Comparison of ENCODE assay signal across 21 mouse cellular contexts in the genomic region with DNA sequence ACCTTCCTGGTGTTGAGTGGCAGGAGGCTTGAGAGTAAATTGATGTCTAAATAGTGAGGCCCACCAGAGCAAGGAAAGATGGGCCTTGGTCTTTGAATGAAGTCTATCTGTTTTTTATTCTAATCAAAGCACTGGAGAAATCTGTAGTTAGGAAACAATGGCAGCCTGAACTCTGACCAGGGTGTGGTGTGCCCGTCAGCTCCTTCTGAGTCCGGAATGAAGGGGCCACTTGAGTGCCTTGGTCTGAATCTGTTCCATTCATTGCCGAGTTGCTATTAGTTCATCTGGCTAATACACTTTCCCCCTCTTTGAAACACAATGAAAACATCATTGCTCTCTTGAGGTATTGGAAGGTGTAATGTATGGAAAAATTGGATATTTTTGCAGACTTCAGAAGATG.
A peak's percentile ranks its signal among the peaks of the same experiment; 100 is the strongest.
DNase-seq lines count a peak whose midpoint lies in the region; ATAC-seq and TF ChIP-seq lines count a peak whose summit lies in the region.
"Had no signal": no experiment of that assay in that cellular context is flagged by ENCODE, and none has a peak within 500 bp of the region (broad histone marks: within the 10 kb centered on the region; RNA-seq: fewer than 3 reads in every experiment).

No protein-coding gene starts in this region.

- no peak for TF ChIP-seq CTCF in kidney, adult 2 months (conservative IDR thresholded peaks at IDR 0.05; ENCODE audit: insufficient read depth, insufficient read length, low read depth, low read length)
- TF ChIP-seq CTCF in liver, postnatal 0 days (IDR thresholded peaks at IDR 0.05; ENCODE audit: low read depth), result no peak

- H3K27me3 ChIP-seq in kidney, adult 2 months (replicated peaks; ENCODE audit: control insufficient read depth, insufficient read depth, low read length), result no peaks in the 10 kb centered on the region
- no peaks in the 10 kb centered on the region for H3K27me3 ChIP-seq in liver, embryonic 13.5 days
- H3K27me3 ChIP-seq in liver, postnatal 0 days (ENCODE audit: insufficient read depth, low read length), result no peaks in the 10 kb centered on the region
- H3K27me3 ChIP-seq in intestine, embryonic 14.5 days (replicated peaks; ENCODE audit: control insufficient read depth, insufficient read depth, low read length), result no peaks in the 10 kb centered on the region
- no peaks in the 10 kb centered on the region for H3K27me3 ChIP-seq in intestine, embryonic 16.5 days (replicated peaks; ENCODE audit: control insufficient read depth, insufficient read depth, low read length)
- H3K27me3 ChIP-seq in limb, embryonic 10.5 days (ENCODE audit: low read depth, poor library complexity, severe bottlenecking), result no peaks in the 10 kb centered on the region
- H3K27me3 ChIP-seq: embryonic facial prominence, embryonic 12.5 days; forebrain, embryonic 12.5 days had no signal

- no peak for DNase-seq in kidney, adult 2 months
- DNase-seq in kidney, postnatal 14 days, result no peak
- no peak for DNase-seq in liver, embryonic 13.5 days
- DNase-seq in liver, postnatal 0 days, result no peak
- DNase-seq in intestine, embryonic 14.5 days (ENCODE audit: low spot score), result no peak
- no peak for DNase-seq in limb, embryonic 10.5 days (ENCODE audit: low spot score)
- DNase-seq in cerebellum, postnatal 25 days, result no peak
- DNase-seq: adrenal gland, postnatal 10 days; cerebellum, adult 11 months; cerebellum, adult 8-10 months; cerebellum, postnatal 14 days; gastrocnemius, adult 2 months; gastrocnemius, postnatal 25 days; heart, postnatal 10 days; heart, postnatal 4 days had no signal

- no peak for ATAC-seq in liver, embryonic 13.5 days (ENCODE audit: low read depth)
- no peak for ATAC-seq in liver, postnatal 0 days
- ATAC-seq in intestine, embryonic 14.5 days (replicated peaks; ENCODE audit: low FRiP score, low TSS enrichment, low read depth), result no peak
- ATAC-seq in intestine, embryonic 16.5 days, result peak; percentile 72
- ATAC-seq: forebrain, embryonic 16.5 days had no signal

- peak overlapping the region; percentile 73 for H3K27ac ChIP-seq in kidney, adult 2 months (ENCODE audit: insufficient read depth, low read depth, low read length)
- H3K27ac ChIP-seq in liver, embryonic 13.5 days, result no peak overlapping the region
- H3K27ac ChIP-seq in liver, postnatal 0 days (ENCODE audit: low read depth), result no peak overlapping the region
- H3K27ac ChIP-seq in intestine, embryonic 14.5 days (ENCODE audit: low read depth), result 0 out of 2 replicates have a peak overlapping the region, but pooled peaks have one; percentile 14
- peak overlapping the region; percentile 78 for H3K27ac ChIP-seq in intestine, embryonic 16.5 days (ENCODE audit: low read length)
- H3K27ac ChIP-seq in limb, embryonic 10.5 days, result no peak overlapping the region
- H3K27ac ChIP-seq: embryonic facial prominence, embryonic 12.5 days; forebrain, embryonic 12.5 days; hindbrain, embryonic 14.5 days had no signal

- H3K4me1 ChIP-seq in kidney, adult 2 months (ENCODE audit: control insufficient read depth, insufficient read depth, low read length), result peaks cover 25% of the 10 kb centered on the region
- H3K4me1 ChIP-seq in liver, embryonic 13.5 days (replicated peaks), result peaks cover 26% of the 10 kb centered on the region
- peaks cover 11% of the 10 kb centered on the region for H3K4me1 ChIP-seq in liver, postnatal 0 days (ENCODE audit: insufficient read depth)
- H3K4me1 ChIP-seq in intestine, embryonic 14.5 days (replicated peaks; ENCODE audit: control insufficient read depth, insufficient read depth, low read length), result peaks cover 6% of the 10 kb centered on the region; the same call in 1 of the 2 replicates
- peaks cover 10% of the 10 kb centered on the region for H3K4me1 ChIP-seq in intestine, embryonic 16.5 days (ENCODE audit: control insufficient read depth, insufficient read depth, low read length)
- no peaks in the 10 kb centered on the region for H3K4me1 ChIP-seq in limb, embryonic 10.5 days

- no peak for TF ChIP-seq POLR2A in kidney, adult 2 months (IDR thresholded peaks at IDR 0.05; ENCODE audit: low read depth, low read length)

- H3K4me3 ChIP-seq in kidney, adult 2 months (ENCODE audit: insufficient read depth, low read depth, low read length), result peak overlapping the region; percentile 38
- no peak overlapping the region for H3K4me3 ChIP-seq in liver, embryonic 13.5 days (replicated peaks)
- H3K4me3 ChIP-seq in liver, postnatal 0 days (ENCODE audit: low read depth, low read length), result no peak overlapping the region
- H3K4me3 ChIP-seq in intestine, embryonic 14.5 days (ENCODE audit: low read depth, low read length), result no peak overlapping the region
- H3K4me3 ChIP-seq in intestine, embryonic 16.5 days (ENCODE audit: low read length), result peak overlapping the region; percentile 10; the same call in 1 of the 2 replicates
- no peak overlapping the region for H3K4me3 ChIP-seq in limb, embryonic 10.5 days
- H3K4me3 ChIP-seq: embryonic facial prominence, embryonic 12.5 days; forebrain, embryonic 12.5 days; gastrocnemius, adult 2 months had no signal

- H3K36me3 ChIP-seq in kidney, adult 2 months (ENCODE audit: control insufficient read depth, insufficient read depth, low read length), result no peaks in the 10 kb centered on the region
- peaks cover 15% of the 10 kb centered on the region; the same call in 1 of the 2 replicates for H3K36me3 ChIP-seq in liver, embryonic 13.5 days
- peaks cover 5% of the 10 kb centered on the region; the same call in 1 of the 2 replicates for H3K36me3 ChIP-seq in liver, postnatal 0 days (replicated peaks; ENCODE audit: insufficient read depth, low read length)
- peaks cover 8% of the 10 kb centered on the region; the same call in 1 of the 2 replicates for H3K36me3 ChIP-seq in intestine, embryonic 14.5 days (ENCODE audit: control insufficient read depth, insufficient read depth, low read length)
- H3K36me3 ChIP-seq in intestine, embryonic 16.5 days (ENCODE audit: control insufficient read depth, insufficient read depth, low read length), result no peaks in the 10 kb centered on the region
- H3K36me3 ChIP-seq in limb, embryonic 10.5 days, result peaks cover 16% of the 10 kb centered on the region

- no peaks in the 10 kb centered on the region for H3K9me3 ChIP-seq in liver, embryonic 13.5 days (replicated peaks)
- H3K9me3 ChIP-seq in liver, postnatal 0 days (ENCODE audit: low read length), result no peaks in the 10 kb centered on the region
- no peaks in the 10 kb centered on the region for H3K9me3 ChIP-seq in intestine, embryonic 14.5 days (ENCODE audit: control insufficient read depth, low read length)
- H3K9me3 ChIP-seq in intestine, embryonic 16.5 days (ENCODE audit: control insufficient read depth, low read length), result no peaks in the 10 kb centered on the region
- no peaks in the 10 kb centered on the region for H3K9me3 ChIP-seq in limb, embryonic 10.5 days (replicated peaks)
- H3K9me3 ChIP-seq: embryonic facial prominence, embryonic 12.5 days; forebrain, embryonic 12.5 days; G1E had no signal

- no peak overlapping the region for H3K9ac ChIP-seq in liver, embryonic 13.5 days
- no peak overlapping the region for H3K9ac ChIP-seq in liver, postnatal 0 days (replicated peaks)
- no peak overlapping the region for H3K9ac ChIP-seq in intestine, embryonic 14.5 days (ENCODE audit: low read length)
- H3K9ac ChIP-seq in intestine, embryonic 16.5 days (ENCODE audit: low read depth, low read length), result peak overlapping the region; percentile 53
- H3K9ac ChIP-seq: embryonic facial prominence, embryonic 12.5 days; forebrain, embryonic 12.5 days; hindbrain, embryonic 14.5 days had no signal

- H3K4me2 ChIP-seq in liver, embryonic 13.5 days, result 0 out of 2 replicates have a peak overlapping the region, but pooled peaks have one; percentile 0
- H3K4me2 ChIP-seq in liver, postnatal 0 days (ENCODE audit: low read depth, low read length), result no peak overlapping the region
- no peak overlapping the region for H3K4me2 ChIP-seq in intestine, embryonic 14.5 days (ENCODE audit: low read length)
- H3K4me2 ChIP-seq in intestine, embryonic 16.5 days (ENCODE audit: low read depth, low read length), result peak overlapping the region; percentile 39
- H3K4me2 ChIP-seq: embryonic facial prominence, embryonic 12.5 days; forebrain, embryonic 12.5 days; hindbrain, embryonic 14.5 days had no signal

- no peak for TF ChIP-seq EP300 in liver, postnatal 0 days (IDR thresholded peaks at IDR 0.05; ENCODE audit: low read depth)

- WGBS in kidney, adult 2 months, result 57% methylated on average over 3 of the region's 3 CpGs
- 60% methylated on average over 3 of the region's 3 CpGs for WGBS in liver, embryonic 13.5 days (ENCODE audit: insufficient replicate concordance)
- 60% methylated on average over 3 of the region's 3 CpGs for WGBS in liver, postnatal 0 days (ENCODE audit: insufficient replicate concordance)
- WGBS in intestine, embryonic 14.5 days, result 56% methylated on average over 3 of the region's 3 CpGs
- 43% methylated on average over 3 of the region's 3 CpGs for WGBS in intestine, embryonic 16.5 days
- WGBS in limb, embryonic 10.5 days, result 82% methylated on average over 3 of the region's 3 CpGs

Comparison
In these comparisons a context has a peak if more than half of its experiments do, and no peak if none do; other contexts are left out.
1. H3K4me3 ChIP-seq: peak in kidney, adult 2 months (single experiment) and intestine, embryonic 16.5 days (single experiment); none in liver, embryonic 13.5 days (single experiment), liver, postnatal 0 days (single experiment), intestine, embryonic 14.5 days (single experiment) and limb, embryonic 10.5 days (single experiment).
2. H3K4me2 ChIP-seq: peak in liver, embryonic 13.5 days (single experiment) and intestine, embryonic 16.5 days (single experiment); none in liver, postnatal 0 days (single experiment) and intestine, embryonic 14.5 days (single experiment).
3. H3K27ac ChIP-seq: peak in kidney, adult 2 months (single experiment), intestine, embryonic 14.5 days (single experiment) and intestine, embryonic 16.5 days (single experiment); none in liver, embryonic 13.5 days (single experiment), liver, postnatal 0 days (single experiment) and limb, embryonic 10.5 days (single experiment).